Mouse (Mus musculus) spleen, adult 18-20 months (tissue): ENCODE results near the gene Ccni.

ENCODE experiments used
- DNase-seq, 2 experiments: peaks; one replicate each; pipeline ENCODE4 v3.0.0; 2022; ENCODE audit warnings: mixed read lengths in 2 of 2

Ccni gene

DNA sequence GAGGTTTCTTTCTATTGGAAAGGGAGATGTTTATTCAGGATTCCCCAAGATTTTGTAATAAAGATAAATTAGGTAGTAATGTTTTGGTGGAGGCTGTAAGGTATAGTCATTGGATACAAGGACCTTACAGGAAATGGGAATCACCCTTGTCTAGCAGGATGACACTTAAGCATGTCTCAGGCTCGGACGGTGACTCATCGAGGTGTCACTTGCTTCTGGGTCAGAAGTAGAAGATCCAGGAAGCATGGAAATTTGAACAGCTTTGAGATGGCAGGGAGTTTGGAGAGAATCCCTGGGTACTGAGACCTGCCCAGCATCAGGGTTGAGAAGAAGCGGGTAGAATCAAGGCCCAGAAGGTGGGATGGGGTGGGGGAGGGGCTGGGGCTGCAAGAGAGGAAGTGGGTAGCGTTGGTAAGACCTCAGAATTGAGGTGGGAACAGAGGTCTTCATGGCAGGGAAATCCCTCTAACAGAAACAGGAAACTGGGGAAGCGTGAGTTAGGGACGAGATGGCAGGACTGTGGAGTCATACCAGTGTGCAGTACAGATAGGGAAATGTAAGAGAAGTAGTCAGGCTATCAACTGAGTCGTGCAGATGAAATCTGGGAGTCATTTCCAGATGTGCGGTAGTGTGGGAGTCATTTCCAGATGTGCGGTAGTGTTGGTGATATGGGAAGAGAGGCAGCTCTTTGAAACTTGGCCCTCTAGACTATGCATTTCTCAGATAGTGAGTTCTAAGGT is 70.8 kb downstream of the Ccni start:
- DNase-seq = no peak

GRCm38 (mm10) chr5:93133445-93134244 is 72.7 kb downstream of the Ccni start:
- DNase-seq = no peak
